In genomic region chr12:11196142-11196597, GRCm38 (mm10) we compare ENCODE assay signal across 9 mouse cellular contexts. TPM values are rescaled to one million over a fixed set of nuclear protein-coding genes. Genes with fewer than 3 reads are reported as not detected.
DNase-seq lines count a peak whose midpoint lies in the region; ATAC-seq lines count a peak whose summit lies in the region.
"Had no signal": no experiment of that assay in that cellular context is flagged by ENCODE, and none has a peak within 500 bp of the region (broad histone marks: within the 10 kb centered on the region; RNA-seq: fewer than 3 reads in every experiment).

No protein-coding gene starts in this region.

- DNase-seq in Muller cell, postnatal 12 days (ENCODE audit: inconsistent ontology term) = peak; percentile 67
- peak; percentile 79 to 83 for DNase-seq in cerebellum, postnatal 14 days
- DNase-seq in gastrocnemius, adult 18-20 months (ENCODE audit: low spot score) = peak; percentile 79
- peak; percentile 72 for DNase-seq in hindbrain, embryonic 14.5 days (ENCODE audit: low spot score)
- peak; percentile 39 for DNase-seq in left cerebral cortex, adult 11 months (ENCODE audit: low spot score)
- peak; percentile 83 for DNase-seq in lung, postnatal 36 days
- DNase-seq in retina, postnatal 1 day = peak; percentile 74
- peak; percentile 78 to 81 for DNase-seq in thymus, postnatal 36 days

- H3K36me3 ChIP-seq in hindbrain, embryonic 14.5 days (replicated peaks; ENCODE audit: control insufficient read depth, insufficient read depth) = no peaks in the 10 kb centered on the region

- ATAC-seq in hindbrain, embryonic 14.5 days (ENCODE audit: low FRiP score) = peak; percentile 83

- no peak overlapping the region for H3K9ac ChIP-seq in hindbrain, embryonic 14.5 days

- H3K4me3 ChIP-seq in hindbrain, embryonic 14.5 days (replicated peaks; ENCODE audit: low read length) = no peak overlapping the region

- WGBS in hindbrain, embryonic 14.5 days = 12% methylated on average over 19 of the region's 19 CpGs

- H3K27ac ChIP-seq in hindbrain, embryonic 14.5 days = no peak overlapping the region

- peak overlapping the region; percentile 41 for H3K4me2 ChIP-seq in hindbrain, embryonic 14.5 days (replicated peaks)

- no peaks in the 10 kb centered on the region for H3K27me3 ChIP-seq in hindbrain, embryonic 14.5 days (ENCODE audit: control insufficient read depth, insufficient read depth, low read length)

- peaks cover 8% of the 10 kb centered on the region; the same call in 1 of the 2 replicates for H3K4me1 ChIP-seq in hindbrain, embryonic 14.5 days (replicated peaks; ENCODE audit: control insufficient read depth, insufficient read depth, low read length)

- no peaks in the 10 kb centered on the region for H3K9me3 ChIP-seq in hindbrain, embryonic 14.5 days (ENCODE audit: control insufficient read depth, low read length)

RNA-seq across cellular contexts. Expression of gene Msgn1, which starts 12.6 kb away (rescaled TPM):
- not detected for total RNA-seq in gastrocnemius, adult 18-20 months (2021)
- not detected in 2 replicates for polyA plus RNA-seq in hindbrain, embryonic 14.5 days (2014; fragmentation: Nextera tagmentation; extraction: Ambion mirVana)
- polyA plus RNA-seq: large intestine, adult 2 months had no signal

RNA-seq across cellular contexts. Expression of gene Kcns3, which starts 45.3 kb away (rescaled TPM):
- under 1 TPM; 0.53 to 0.93 TPM for total RNA-seq in gastrocnemius, adult 18-20 months (2021)
- 1.2 and 1.3 TPM in 2 replicates for polyA plus RNA-seq in hindbrain, embryonic 14.5 days (2014; fragmentation: Nextera tagmentation; extraction: Ambion mirVana)
